Mouse (Mus musculus) neural tube, embryonic 10.5 days (tissue): ENCODE measurements at regions not wholly inside any gene's neighbourhood (a gene's known extent, or its start where the extent isn't known, plus 50 kb on each side); places are given as distances from the start of the nearest gene placed in this dataset.

Experiments used
- DNase-seq: peaks from one replicate; pipeline ENCODE4 v3.0.0-alpha.2; 2017; ENCODE audit warnings: low spot score; ENCODE audit errors: extremely low spot score

GRCm38 (mm10) chr19:44684061-44684514 is 71.8 kb upstream of the Pax2 start:
- peak; percentile 50 for DNase-seq

GRCm38 (mm10) chr19:44686061-44686460 is 69.8 kb upstream of the Pax2 start:
- DNase-seq, result no peak

- peak; percentile 79 for DNase-seq
These were observed 63.4 kb upstream of the Pax2 start for GRCm38 (mm10) chr19:44692396-44692795.

GRCm38 (mm10) chr19:44692816-44693215 is 63.0 kb upstream of the Pax2 start:
- no peak for DNase-seq

- no peak for DNase-seq
These were observed 60.5 kb upstream of the Pax2 start for GRCm38 (mm10) chr19:44695331-44695730.

- peak; percentile 38 for DNase-seq
These were observed 59.7 kb upstream of the Pax2 start for GRCm38 (mm10) chr19:44696059-44696712.

GRCm38 (mm10) chr19:44696773-44697172 is 59.1 kb upstream of the Pax2 start:
- no peak for DNase-seq

- DNase-seq, result no peak
These were observed 57.2 kb upstream of the Pax2 start for GRCm38 (mm10) chr19:44698382-44699256.
